Mouse (Mus musculus) erythroid progenitor cell, adult 5-6 weeks (primary cell): ENCODE measurements around the gene Ero1l. TPM values are rescaled to one million over a fixed set of nuclear protein-coding genes. Genes with fewer than 3 reads are reported as not detected.
A peak's percentile ranks its signal among the peaks of the same experiment; 100 is the strongest.

Experiments used
- ATAC-seq: replicated peaks from 2 replicates; pipeline ENCODE4 v1.8.0; 2016; ENCODE audit warnings: moderate number of reproducible peaks, mild to moderate bottlenecking, moderate TSS enrichment, inconsistent platforms; ENCODE audit not compliant: poor library complexity, low FRiP score, severe bottlenecking
- total RNA-seq, 2 experiments: library from RNA; stranded (forward) in 1 of 2; stranded (reverse) in 1 of 2; fragments of 150-400 nt in 1 of 2; fragments of 186-747, 209-891 nt in 1 of 2; gene quantifications; 2 replicates each; pipeline versions ENCODE4 v1.2.3 to v1.2.4; 2015 to 2017; ENCODE audit warnings: low replicate concordance in 2 of 2

The Ero1l gene
- total RNA-seq, 2 experiments from 2014 or later, result 37.7 to 38.3 TPM

GRCm38 (mm10) chr14:45307630-45308328 lies 10.8 kb downstream of the Ero1l start:
- ATAC-seq, result 0 out of 2 replicates have a peak, but pooled peaks have one; percentile 19

GRCm38 (mm10) chr14:45305852-45306251 lies 12.7 kb downstream of the Ero1l start:
- ATAC-seq, result no peak

- no peak for ATAC-seq
Observed at GRCm38 (mm10) chr14:45304389-45304788, 14.2 kb downstream of the Ero1l start.

GRCm38 (mm10) chr14:45303939-45304338 lies 14.6 kb downstream of the Ero1l start:
- no peak for ATAC-seq

- no peak for ATAC-seq
Observed at GRCm38 (mm10) chr14:45291608-45292007, 27.0 kb downstream of the Ero1l start.

- ATAC-seq, result no peak
Observed at GRCm38 (mm10) chr14:45282066-45282465, 36.5 kb downstream of the Ero1l start.

GRCm38 (mm10) chr14:45275816-45276215 lies 42.8 kb downstream of the Ero1l start:
- ATAC-seq, result no peak

- no peak for ATAC-seq
Observed at GRCm38 (mm10) chr14:45263831-45264592, 54.6 kb downstream of the Ero1l start.

GRCm38 (mm10) chr14:45251548-45252076 lies 67.0 kb downstream of the Ero1l start:
- ATAC-seq, result no peak

- no peak for ATAC-seq
Observed at GRCm38 (mm10) chr14:45241613-45242012, 77.0 kb downstream of the Ero1l start.

- no peak for ATAC-seq
Observed at GRCm38 (mm10) chr14:45239042-45239441, 79.5 kb downstream of the Ero1l start.

Other genes with a start within 250 kb of the Ero1l start
- 1.3 and 5.0 TPM in 2 replicates for gene Gpr137c, start 99.1 kb downstream of the Ero1l start, total RNA-seq (2015; ENCODE audit: low replicate concordance)
- 0.26 and 2.1 TPM in 2 replicates for gene Gpr137c, start 99.1 kb downstream of the Ero1l start, total RNA-seq (2017; ENCODE audit: low replicate concordance)
- 1.8 and 4.6 TPM in 2 replicates for gene Txndc16, start 98.4 kb downstream of the Ero1l start, total RNA-seq (2015; ENCODE audit: low replicate concordance)
- gene Txndc16, start 98.4 kb downstream of the Ero1l start, total RNA-seq (2017; ENCODE audit: low replicate concordance), result 3.0 and 6.1 TPM in 2 replicates
- gene Psmc6, start 11.0 kb upstream of the Ero1l start, total RNA-seq (2015; ENCODE audit: low replicate concordance), result 103 and 178 TPM in 2 replicates
- 151 and 157 TPM in 2 replicates for gene Psmc6, start 11.0 kb upstream of the Ero1l start, total RNA-seq (2017; ENCODE audit: low replicate concordance)
- 7.1 and 14.1 TPM in 2 replicates for gene Styx, start 32.3 kb upstream of the Ero1l start, total RNA-seq (2015; ENCODE audit: low replicate concordance)
- 1.6 and 11.9 TPM in 2 replicates for gene Styx, start 32.3 kb upstream of the Ero1l start, total RNA-seq (2017; ENCODE audit: low replicate concordance)
- 6.7 and 25.6 TPM in 2 replicates for gene Gnpnat1, start 86.1 kb upstream of the Ero1l start, total RNA-seq (2015; ENCODE audit: low replicate concordance)
- gene Gnpnat1, start 86.1 kb upstream of the Ero1l start, total RNA-seq (2017; ENCODE audit: low replicate concordance), result 0.45 and 3.1 TPM in 2 replicates
- gene Fermt2, start 211.3 kb upstream of the Ero1l start, total RNA-seq (2015; ENCODE audit: low replicate concordance), result not detected in 2 replicates
- gene Fermt2, start 211.3 kb upstream of the Ero1l start, total RNA-seq (2017; ENCODE audit: low replicate concordance), result 0.51 and 0.91 TPM in 2 replicates